Mouse (Mus musculus) forebrain, embryonic 11.5 days (tissue): ENCODE results near the gene Serhl. TPM values are rescaled to one million over a fixed set of nuclear protein-coding genes. Genes with fewer than 3 reads are reported as not detected.

Experiments used
- ATAC-seq: fragments of 200-750 bp; cut with Nextera tagmentation; replicated peaks from 2 replicates; pipeline ENCODE4 v1.8.0; 2017; ENCODE audit warnings: moderate TSS enrichment; ENCODE audit not compliant: low FRiP score
- DNase-seq: peaks from one replicate; pipeline ENCODE4 v3.0.0-alpha.2; 2017; ENCODE audit warnings: low spot score
- H3K27ac ChIP-seq: fragments of 300-500 bp; sonication (generic); 2 replicates; pipeline ENCODE4 v1.5.1; 2014; ENCODE audit warnings: low read depth, low read length
- H3K27me3 ChIP-seq: fragments of 300-500 bp; sonication (generic); 2 replicates; pipeline ENCODE4 v1.6.1; 2014; ENCODE audit warnings: mild to moderate bottlenecking, low read length, mixed read lengths; ENCODE audit not compliant: control insufficient read depth, insufficient read depth
- H3K36me3 ChIP-seq: fragments of 300-500 bp; sonication (generic); 2 replicates; pipeline ENCODE4 v1.6.1; 2014; ENCODE audit warnings: mild to moderate bottlenecking, low read length, moderate library complexity, mixed read lengths; ENCODE audit not compliant: control insufficient read depth, insufficient read depth
- H3K4me1 ChIP-seq: fragments of 300-500 bp; sonication (generic); replicated peaks from 2 replicates; pipeline ENCODE4 v1.6.1; 2014; ENCODE audit warnings: low read length, mixed read lengths; ENCODE audit not compliant: control insufficient read depth, insufficient read depth
- H3K4me2 ChIP-seq: fragments of 300-500 bp; sonication (generic); 2 replicates; pipeline ENCODE4 v1.6.1; 2014; ENCODE audit warnings: low read depth, mild to moderate bottlenecking, low read length, moderate library complexity, mixed read lengths; ENCODE audit not compliant: severe bottlenecking
- H3K4me3 ChIP-seq: fragments of 300-500 bp; sonication (generic); 2 replicates; pipeline ENCODE4 v1.5.1; 2014; ENCODE audit warnings: low read depth, low read length
- H3K9ac ChIP-seq: fragments of 300-500 bp; sonication (generic); 2 replicates; pipeline ENCODE4 v1.6.1; 2014; ENCODE audit warnings: low read length
- H3K9me3 ChIP-seq: fragments of 300-500 bp; sonication (generic); 2 replicates; pipeline ENCODE4 v1.6.1; 2016; ENCODE audit warnings: low read length, mixed read lengths; ENCODE audit not compliant: control insufficient read depth
- WGBS: fragments of 180-500 bp; shearing (Covaris S2); extraction: QIAGEN DNeasy Blood & Tissue Kit; methylation state at CpG from one replicate; pipeline ENCODE4 v1.1.7; 2014; 5-methylcytosine and 5-hydroxymethylcytosine counted together
- polyA plus RNA-seq: library from polyadenylated mRNA; unstranded; fragments of >200 nt; fragmentation: Nextera tagmentation; extraction: Ambion mirVana; gene quantifications from 2 replicates; pipeline ENCODE4 v1.2.1, GENCODE M21; 2014

The Serhl gene
- polyA plus RNA-seq, 1 experiment from 2014 or later: 46.0 TPM

DNA sequence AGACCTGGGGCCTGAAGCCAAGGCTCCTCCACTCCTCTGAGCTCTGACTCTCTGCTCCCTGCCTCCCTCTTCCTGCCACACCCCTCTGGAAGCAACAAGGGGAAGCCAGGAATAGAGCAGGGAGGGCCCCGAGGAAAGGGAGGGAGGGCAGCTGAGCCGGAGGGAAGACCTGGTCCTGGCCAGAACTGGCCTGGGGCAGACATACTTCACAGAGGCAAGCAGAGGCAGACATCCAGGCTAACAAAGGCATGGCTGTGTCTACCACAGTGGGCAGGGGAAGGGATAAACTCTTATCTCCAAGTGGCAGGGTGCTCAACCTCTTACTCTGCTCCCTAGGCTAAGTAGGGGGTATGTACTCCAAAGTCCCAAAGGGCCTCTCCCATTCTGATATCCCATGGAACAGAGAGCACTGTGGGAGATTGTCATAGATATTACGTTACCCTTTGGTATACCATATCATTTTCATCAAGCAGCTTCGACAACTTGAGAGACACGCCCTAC is 75.7 kb downstream of the Serhl start:
- 80% methylated on average over 5 of the region's 5 CpGs for WGBS
- Histone ChIP-seq H3K4me3 (no peak overlapping the region), H3K36me3 (no peaks in the 10 kb centered on the region), H3K27ac (no peak overlapping the region), H3K27me3 (no peaks in the 10 kb centered on the region), H3K4me2 (no peak overlapping the region), H3K9ac (no peak overlapping the region), H3K4me1 (no peaks in the 10 kb centered on the region), H3K9me3 (no peaks in the 10 kb centered on the region)
- DNase-seq (no peak), ATAC-seq (no peak)

DNA sequence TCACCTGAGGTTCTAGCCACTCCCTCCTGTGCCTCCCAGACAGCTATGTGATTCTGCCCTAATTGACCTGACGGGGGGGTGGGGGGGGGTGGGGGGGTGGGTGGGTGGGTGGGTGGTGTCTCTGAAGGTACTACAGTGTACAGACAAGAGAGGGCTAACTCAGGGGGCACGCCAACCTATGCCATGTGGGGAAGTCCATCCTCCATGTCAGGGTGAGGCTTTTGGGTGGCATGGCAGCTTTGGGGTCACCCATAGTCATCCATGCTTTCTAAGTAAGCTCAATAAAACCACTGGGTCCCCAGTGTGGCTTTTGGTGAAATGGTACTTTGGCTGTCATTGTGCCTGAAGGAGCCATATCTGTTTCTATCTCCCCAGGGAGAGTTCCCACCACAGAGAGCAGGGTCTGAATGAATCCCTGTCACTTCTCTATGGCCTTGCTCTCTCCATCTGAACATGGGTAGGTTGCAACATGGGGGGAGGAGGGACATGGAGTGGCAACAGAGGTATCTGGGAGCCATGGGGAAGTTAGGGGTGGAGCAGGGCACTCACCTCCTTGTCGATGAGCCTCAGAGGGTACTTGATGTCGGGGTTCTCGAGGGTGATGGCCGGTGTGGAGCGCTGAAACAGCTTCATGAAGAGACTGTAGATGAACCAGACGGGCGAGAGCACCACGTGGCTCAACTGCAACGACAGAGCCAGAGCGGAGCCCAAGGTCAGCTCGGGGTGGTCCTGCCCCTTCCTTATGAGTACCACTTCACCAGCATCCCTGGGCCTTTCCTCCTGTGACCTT is 76.4 kb downstream of the Serhl start:
- Histone ChIP-seq H3K27me3 (no peaks in the 10 kb centered on the region), H3K36me3 (no peaks in the 10 kb centered on the region), H3K27ac (no peak overlapping the region), H3K4me1 (no peaks in the 10 kb centered on the region), H3K4me3 (no peak overlapping the region), H3K9me3 (no peaks in the 10 kb centered on the region), H3K9ac (no peak overlapping the region), H3K4me2 (no peak overlapping the region)
- WGBS: 90% methylated on average over 13 of the region's 13 CpGs
- no peak for DNase-seq
- ATAC-seq: no peak

Other genes with a start within 250 kb of the Serhl start
- gene Tcf20, start 101.6 kb upstream of the Serhl start, polyA plus RNA-seq: 12.1 and 12.6 TPM in 2 replicates
- gene Nfam1, start 56.2 kb upstream of the Serhl start, polyA plus RNA-seq: 1.7 and 2.9 TPM in 2 replicates
- gene Rrp7a, start 33.3 kb downstream of the Serhl start, polyA plus RNA-seq: 71.2 and 79.7 TPM in 2 replicates
- 183 and 196 TPM in 2 replicates for gene Poldip3, start 59.9 kb downstream of the Serhl start, polyA plus RNA-seq
- 161 and 181 TPM in 2 replicates for gene Cyb5r3, start 83.1 kb downstream of the Serhl start, polyA plus RNA-seq
- 1.1 and 1.7 TPM in 2 replicates for gene A4galt, start 162.3 kb downstream of the Serhl start, polyA plus RNA-seq